Mouse (Mus musculus) right cerebral cortex, adult 18-20 months (tissue): ENCODE measurements at regions not wholly inside any gene's neighbourhood (a gene's known extent, or its start where the extent isn't known, plus 50 kb on each side); places are given as distances from the start of the nearest gene placed in this dataset.

ENCODE experiments used
- DNase-seq: peaks from one replicate; pipeline ENCODE4 v3.0.0; 2022; ENCODE audit warnings: mixed read lengths

- DNase-seq: no peak
These were observed 187.5 kb upstream of the Sdk2 start for GRCm38 (mm10) chr11:114254344-114254743.

DNA sequence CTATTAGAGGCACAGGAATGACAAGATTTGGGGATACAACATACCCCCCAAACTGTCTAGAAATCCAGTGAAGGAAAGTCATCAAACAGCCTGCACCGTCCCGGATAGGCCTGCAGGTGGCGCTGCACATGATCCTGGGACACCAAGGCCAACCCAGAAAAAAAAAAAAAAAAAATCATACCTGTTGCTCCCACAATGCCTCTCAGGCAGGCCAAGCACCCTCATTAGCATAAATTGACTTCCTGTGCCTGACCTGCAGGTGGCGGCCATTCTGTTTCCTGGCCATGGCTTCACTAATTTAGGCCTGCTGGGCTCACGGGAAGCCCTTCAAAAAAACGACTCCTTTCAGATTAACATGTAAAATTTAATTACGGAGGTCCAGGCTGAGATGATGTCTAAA, 184.8 kb upstream of the Sdk2 start:
- no peak for DNase-seq

DNA sequence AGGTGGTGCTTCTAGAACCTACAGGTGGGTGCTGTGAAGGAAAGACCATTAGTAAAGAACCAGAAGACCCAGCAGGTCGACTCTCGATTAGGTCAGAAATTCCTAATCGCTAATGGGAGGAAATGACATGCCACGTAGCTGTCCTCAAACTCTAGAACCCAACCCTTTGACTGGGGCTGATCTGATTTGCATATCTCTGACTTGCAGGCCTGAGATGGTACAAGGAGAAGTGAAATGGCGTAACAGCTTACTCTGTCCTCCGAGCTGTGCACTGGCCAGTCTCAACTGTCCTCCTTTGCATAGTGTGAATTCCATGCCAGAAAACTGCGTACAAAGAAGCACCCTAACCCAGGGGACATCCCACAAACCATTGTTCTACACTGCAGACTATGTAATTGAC, 182.4 kb upstream of the Sdk2 start:
- no peak for DNase-seq

DNA sequence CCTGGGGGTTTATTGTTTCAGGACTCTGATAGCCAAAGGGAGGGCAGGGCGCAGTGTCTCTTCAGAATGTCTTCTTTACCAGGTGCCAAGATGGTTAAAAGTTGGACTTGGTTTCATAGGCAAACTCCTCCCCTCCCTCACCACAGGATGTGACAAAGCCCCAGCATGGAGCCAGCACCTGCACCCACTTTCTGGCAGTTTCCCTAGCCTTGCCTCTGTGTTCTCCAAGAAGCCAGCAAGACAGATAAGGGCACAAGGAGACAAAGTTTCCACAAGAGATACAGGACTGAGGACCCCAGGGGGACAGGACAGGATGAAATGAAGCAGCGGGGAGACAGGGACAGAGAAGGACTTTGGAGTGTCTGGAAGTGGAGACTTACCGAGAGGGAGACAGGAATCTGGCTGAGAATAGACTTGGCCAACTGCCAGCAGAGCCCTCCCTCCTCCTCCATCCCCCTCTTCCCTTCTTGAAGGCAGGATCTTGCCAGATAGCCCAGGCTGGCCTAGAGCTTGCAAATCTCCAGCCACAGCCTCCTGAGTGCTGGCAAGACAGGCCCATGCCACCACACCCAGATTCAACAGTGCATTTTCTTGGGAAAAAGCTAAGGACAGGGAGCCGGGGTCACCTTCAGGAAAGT, 181.5 kb upstream of the Sdk2 start:
- no peak for DNase-seq

GRCm38 (mm10) chr11:114239311-114239803, 172.5 kb upstream of the Sdk2 start:
- DNase-seq: no peak

DNA sequence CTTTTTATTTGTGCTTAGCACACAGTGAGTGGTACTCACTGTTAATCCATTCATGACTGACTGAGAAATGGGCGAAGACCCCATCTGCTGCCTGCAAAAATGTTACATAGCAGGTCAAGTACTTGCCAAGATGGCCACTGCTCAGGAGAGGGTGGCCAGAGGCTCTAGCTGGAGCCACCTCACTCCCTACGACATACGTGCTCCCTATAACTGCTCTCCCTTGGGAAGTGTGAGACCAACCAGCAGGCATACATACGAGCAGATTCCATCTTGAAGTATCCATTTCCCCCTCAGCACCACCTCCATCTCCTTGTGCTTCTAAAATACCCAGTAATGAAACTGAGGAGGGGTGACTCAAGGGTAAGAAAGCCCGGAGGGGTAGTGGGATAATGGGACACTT, 172.0 kb upstream of the Sdk2 start:
- DNase-seq: no peak

- no peak for DNase-seq
These were observed 171.5 kb upstream of the Sdk2 start for GRCm38 (mm10) chr11:114238316-114238715.

- DNase-seq: no peak
These were observed 167.7 kb upstream of the Sdk2 start for GRCm38 (mm10) chr11:114234542-114234910.

DNA sequence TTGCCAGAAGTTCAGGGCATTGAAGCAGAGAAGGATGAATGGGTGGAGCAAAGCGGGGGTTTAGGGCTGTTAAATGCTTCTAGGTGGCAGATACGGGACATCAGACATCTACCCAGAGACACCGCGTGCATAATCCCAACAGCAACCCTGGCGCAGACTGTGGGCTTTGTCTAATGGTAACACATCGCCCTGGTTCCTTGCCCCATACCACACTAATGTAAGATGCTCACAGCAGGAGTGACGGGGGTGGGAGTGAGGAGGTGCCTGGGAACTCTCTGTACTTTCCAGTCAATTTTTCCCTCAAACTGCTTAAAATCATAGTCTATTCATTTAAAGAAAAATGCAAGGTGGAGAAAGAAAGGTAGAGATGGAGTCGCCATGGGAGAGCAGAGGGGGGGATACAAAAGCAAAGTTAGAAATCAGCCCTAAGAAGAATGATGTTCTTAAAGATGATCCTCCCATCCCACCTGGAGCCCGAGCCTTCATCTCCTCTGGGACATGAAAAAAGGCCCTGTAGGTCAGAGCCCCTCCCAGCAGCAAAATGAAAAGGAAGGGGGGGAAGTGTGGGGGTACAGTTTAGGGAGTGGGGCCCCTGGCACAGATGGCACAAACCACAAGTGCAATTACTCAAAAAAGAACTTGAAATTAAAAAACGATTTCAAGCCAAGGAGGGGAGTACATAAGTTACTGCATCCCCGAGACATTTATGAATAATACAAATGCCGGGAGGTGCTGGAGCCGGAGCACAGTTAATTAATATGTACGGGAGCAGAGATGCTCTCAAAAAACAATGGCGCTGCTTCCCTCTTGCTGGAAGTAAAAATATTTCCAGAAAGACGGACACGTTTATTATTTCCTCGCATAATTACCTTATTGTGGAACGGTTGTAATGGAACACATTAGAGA, 167.0 kb upstream of the Sdk2 start:
- no peak for DNase-seq

DNA sequence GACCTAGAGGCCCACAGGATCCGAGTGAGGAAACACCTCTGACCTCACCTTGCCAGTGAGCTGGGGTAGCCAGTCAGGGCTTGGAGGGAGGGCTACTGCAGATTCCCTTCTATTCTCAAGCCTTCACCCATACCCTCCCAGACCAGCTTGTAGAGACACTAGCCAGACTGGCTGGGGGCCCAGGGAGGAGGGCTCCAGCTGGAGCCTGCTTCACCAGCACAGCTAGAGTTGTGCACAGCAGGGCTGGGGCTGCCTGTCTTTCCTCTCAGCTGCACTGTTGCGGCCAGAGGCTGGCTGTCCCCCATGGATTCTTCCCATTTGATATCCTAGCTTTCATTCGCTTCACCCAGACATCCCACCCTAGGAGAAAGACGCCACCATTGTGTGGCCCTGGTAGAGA, 165.0 kb upstream of the Sdk2 start:
- DNase-seq: no peak

DNA sequence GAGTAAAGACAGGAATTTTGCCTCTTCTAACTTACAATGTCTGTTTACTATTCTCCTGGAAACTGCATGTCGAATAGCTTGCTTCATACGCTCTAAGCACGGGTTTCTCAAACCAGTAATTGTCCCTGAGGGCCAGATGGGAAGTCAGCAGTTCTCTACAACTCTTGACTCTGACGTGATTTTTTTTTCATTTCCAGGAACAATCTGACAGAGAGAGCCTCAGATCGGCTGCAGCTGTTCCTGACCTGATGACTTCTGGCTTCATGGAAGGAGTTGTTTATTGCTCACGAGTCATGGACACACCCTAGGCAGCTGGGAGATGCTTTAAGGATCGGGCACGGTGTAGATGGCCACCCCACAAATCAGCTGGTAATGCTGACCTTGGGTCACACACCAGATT, 162.9 kb upstream of the Sdk2 start:
- DNase-seq: no peak

GRCm38 (mm10) chr11:114229196-114229595, 162.3 kb upstream of the Sdk2 start:
- no peak for DNase-seq

DNA sequence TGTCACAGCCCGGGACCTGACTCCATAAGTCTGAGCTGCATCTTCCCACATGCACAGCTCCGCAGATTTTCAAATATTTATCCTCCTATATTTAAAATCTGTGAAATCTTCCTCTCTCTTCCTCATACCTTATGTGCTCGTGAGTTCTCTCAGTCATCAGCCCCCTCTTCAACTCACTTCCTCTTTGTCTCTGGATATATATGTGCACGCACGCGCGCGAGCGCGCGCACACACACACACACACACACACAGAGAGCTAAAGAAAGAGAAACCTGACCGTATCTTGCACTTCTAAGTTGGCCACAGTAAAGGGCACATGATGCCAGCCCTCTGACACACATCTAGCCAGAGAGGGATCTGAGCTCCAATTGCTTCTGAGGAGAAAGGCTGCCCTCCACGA, 159.7 kb upstream of the Sdk2 start:
- no peak for DNase-seq

GRCm38 (mm10) chr11:114224706-114225105, 157.9 kb upstream of the Sdk2 start:
- no peak for DNase-seq

GRCm38 (mm10) chr11:114223061-114223460, 156.2 kb upstream of the Sdk2 start:
- no peak for DNase-seq

- no peak for DNase-seq
These were observed 153.6 kb upstream of the Sdk2 start for GRCm38 (mm10) chr11:114220466-114220865.

- DNase-seq: no peak
These were observed 152.1 kb upstream of the Sdk2 start for GRCm38 (mm10) chr11:114218732-114219506.

- no peak for DNase-seq
These were observed 150.5 kb upstream of the Sdk2 start for GRCm38 (mm10) chr11:114217245-114217757.

DNA sequence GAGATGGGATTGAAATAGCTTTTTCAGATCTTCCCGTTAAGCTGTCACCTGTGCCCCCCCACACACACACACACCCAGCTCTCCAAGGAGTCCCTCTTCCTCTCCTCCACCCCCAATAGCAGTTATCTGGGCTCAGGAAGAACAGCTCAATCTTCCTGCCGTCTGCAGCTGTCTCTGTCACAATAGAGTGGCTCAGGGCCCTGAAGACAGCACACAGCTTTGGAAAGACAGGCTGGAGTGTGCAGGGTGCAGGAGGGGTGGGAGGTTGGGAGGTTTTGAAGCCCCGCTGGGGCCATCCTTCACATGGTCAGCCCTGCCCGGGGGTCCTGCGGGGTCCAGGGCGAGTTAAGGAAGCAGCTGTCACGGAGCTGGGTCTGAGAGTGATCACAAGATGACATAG, 149.6 kb upstream of the Sdk2 start:
- DNase-seq: no peak

DNA sequence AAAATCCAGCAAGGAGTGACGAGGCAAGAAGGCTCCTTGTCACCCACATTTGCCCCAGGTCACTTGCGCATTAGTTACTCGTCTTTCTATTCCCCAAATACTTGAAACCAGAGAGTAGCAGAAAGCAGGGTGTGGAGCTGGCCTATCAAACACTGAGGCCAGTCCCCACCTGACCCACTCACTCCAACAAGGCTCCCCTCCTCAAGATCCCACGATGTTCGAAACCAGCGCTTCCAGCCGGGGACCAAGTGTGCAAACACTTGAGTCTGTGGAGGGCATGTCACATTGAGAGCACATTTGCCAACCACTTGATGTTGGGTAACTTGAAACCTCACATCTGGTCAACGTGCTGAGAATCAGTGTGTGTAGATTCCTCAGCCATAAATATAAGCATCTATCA, 148.4 kb upstream of the Sdk2 start:
- no peak for DNase-seq

GRCm38 (mm10) chr11:114212136-114212535, 145.3 kb upstream of the Sdk2 start:
- DNase-seq: peak; percentile 12

- peak; percentile 23 for DNase-seq
These were observed 138.3 kb upstream of the Sdk2 start for GRCm38 (mm10) chr11:114205192-114205591.

DNA sequence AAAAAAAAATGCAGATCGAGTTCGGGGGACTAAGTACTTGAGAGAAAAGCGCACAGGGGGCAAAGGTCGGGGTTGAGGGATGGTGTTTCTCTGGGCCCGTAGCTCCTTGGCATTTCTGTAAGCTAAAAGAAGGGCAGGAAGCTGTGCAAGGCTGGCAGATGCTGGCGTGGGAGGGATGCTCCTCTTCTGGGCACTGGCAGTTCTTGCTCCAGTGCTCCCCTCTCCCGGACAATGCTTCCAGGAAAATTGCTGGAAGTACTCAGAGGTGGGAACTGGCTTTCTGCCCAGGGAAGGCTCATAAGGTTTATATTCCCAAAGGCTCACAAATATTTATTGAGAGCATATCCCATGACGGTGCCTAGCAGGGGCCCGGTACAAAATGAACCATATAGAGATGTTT, 136.6 kb upstream of the Sdk2 start:
- DNase-seq: no peak
